16 mouse cellular contexts compared by ENCODE assay signal in genomic region chr2:109554644-109555043, GRCm38 (mm10).
DNase-seq lines count a peak whose midpoint lies in the region; ATAC-seq and TF ChIP-seq lines count a peak whose summit lies in the region.
"Had no signal": no experiment of that assay in that cellular context is flagged by ENCODE, and none has a peak within 500 bp of the region (broad histone marks: within the 10 kb centered on the region; RNA-seq: fewer than 3 reads in every experiment).

No protein-coding gene starts in this region.

- H3K4me1 ChIP-seq in intestine, embryonic 15.5 days (replicated peaks): no peaks in the 10 kb centered on the region
- H3K4me1 ChIP-seq in intestine, embryonic 16.5 days (ENCODE audit: control insufficient read depth, insufficient read depth, low read length): no peaks in the 10 kb centered on the region
- H3K4me1 ChIP-seq in lung, adult 2 months (ENCODE audit: control insufficient read depth, insufficient read depth, low read length): no peaks in the 10 kb centered on the region
- no peaks in the 10 kb centered on the region for H3K4me1 ChIP-seq in heart, postnatal 0 days (ENCODE audit: control insufficient read depth, insufficient read depth)
- H3K4me1 ChIP-seq in limb, embryonic 15.5 days: no peaks in the 10 kb centered on the region
- H3K4me1 ChIP-seq: embryonic facial prominence, embryonic 15.5 days; kidney, embryonic 15.5 days; liver, embryonic 15.5 days; megakaryocyte, embryonic 14.5 days had no signal

- no peak for TF ChIP-seq CTCF in lung, adult 2 months (IDR thresholded peaks at IDR 0.05; ENCODE audit: insufficient read depth, low read length)
- TF ChIP-seq CTCF in heart, postnatal 0 days (IDR thresholded peaks at IDR 0.05; ENCODE audit: low read depth): no peak

- no peaks in the 10 kb centered on the region for H3K27me3 ChIP-seq in intestine, embryonic 15.5 days (replicated peaks)
- no peaks in the 10 kb centered on the region for H3K27me3 ChIP-seq in intestine, embryonic 16.5 days (replicated peaks; ENCODE audit: control insufficient read depth, insufficient read depth, low read length)
- no peaks in the 10 kb centered on the region for H3K27me3 ChIP-seq in heart, postnatal 0 days (ENCODE audit: control insufficient read depth, insufficient read depth, low read length)
- no peaks in the 10 kb centered on the region for H3K27me3 ChIP-seq in limb, embryonic 15.5 days
- H3K27me3 ChIP-seq: embryonic facial prominence, embryonic 15.5 days; kidney, embryonic 15.5 days; liver, embryonic 15.5 days; megakaryocyte, embryonic 14.5 days had no signal

- TF ChIP-seq EP300 in heart, postnatal 0 days (IDR thresholded peaks at IDR 0.05; ENCODE audit: low read depth): no peak

- H3K9me3 ChIP-seq in intestine, embryonic 15.5 days: no peaks in the 10 kb centered on the region
- H3K9me3 ChIP-seq in intestine, embryonic 16.5 days (ENCODE audit: control insufficient read depth, low read length): no peaks in the 10 kb centered on the region
- no peaks in the 10 kb centered on the region for H3K9me3 ChIP-seq in heart, postnatal 0 days (replicated peaks; ENCODE audit: control insufficient read depth, low read length)
- no peaks in the 10 kb centered on the region for H3K9me3 ChIP-seq in limb, embryonic 15.5 days
- H3K9me3 ChIP-seq: embryonic facial prominence, embryonic 15.5 days; kidney, embryonic 15.5 days; liver, embryonic 15.5 days had no signal

- ATAC-seq in intestine, embryonic 15.5 days: peak; percentile 53; the same call in 1 of the 2 replicates
- no peak for ATAC-seq in intestine, embryonic 16.5 days
- ATAC-seq in heart, postnatal 0 days (ENCODE audit: insufficient read depth, low read depth): no peak; the same call in 1 of the 2 replicates
- ATAC-seq in limb, embryonic 15.5 days (ENCODE audit: insufficient number of reproducible peaks, low FRiP score, low TSS enrichment, low read depth): peak; percentile 30
- no peak for ATAC-seq in CD4-positive, CD25-positive, alpha-beta regulatory T cell, adult 4 months
- ATAC-seq: hindbrain, postnatal 0 days had no signal

- no peak for TF ChIP-seq POLR2A in lung, adult 2 months (IDR thresholded peaks at IDR 0.05; ENCODE audit: borderline replicate concordance, extremely low read depth, low read depth, low read length)

- H3K36me3 ChIP-seq in intestine, embryonic 15.5 days: no peaks in the 10 kb centered on the region
- H3K36me3 ChIP-seq in intestine, embryonic 16.5 days (ENCODE audit: control insufficient read depth, insufficient read depth, low read length): no peaks in the 10 kb centered on the region
- no peaks in the 10 kb centered on the region for H3K36me3 ChIP-seq in heart, postnatal 0 days (replicated peaks; ENCODE audit: control insufficient read depth, insufficient read depth, low read length)
- no peaks in the 10 kb centered on the region for H3K36me3 ChIP-seq in limb, embryonic 15.5 days
- H3K36me3 ChIP-seq: embryonic facial prominence, embryonic 15.5 days; kidney, embryonic 15.5 days; liver, embryonic 15.5 days had no signal

- no peak overlapping the region for H3K9ac ChIP-seq in intestine, embryonic 15.5 days
- no peak overlapping the region for H3K9ac ChIP-seq in intestine, embryonic 16.5 days (ENCODE audit: low read depth, low read length)
- H3K9ac ChIP-seq in heart, postnatal 0 days (replicated peaks; ENCODE audit: low read depth, low read length): no peak overlapping the region
- H3K9ac ChIP-seq in limb, embryonic 15.5 days: no peak overlapping the region
- H3K9ac ChIP-seq: embryonic facial prominence, embryonic 15.5 days; kidney, embryonic 15.5 days; liver, embryonic 15.5 days had no signal

- peak; percentile 15 for DNase-seq in lung, postnatal 10 days
- no peak for DNase-seq in lung, adult 2 months
- peak; percentile 15 for DNase-seq in heart, postnatal 0 days (ENCODE audit: low spot score)
- DNase-seq: adrenal gland, adult 8-10 months; cerebellum, adult 11-12 months; right cerebral cortex, postnatal 4 days; thymus, postnatal 14 days had no signal

- no peak overlapping the region for H3K4me3 ChIP-seq in intestine, embryonic 15.5 days (replicated peaks)
- H3K4me3 ChIP-seq in intestine, embryonic 16.5 days (ENCODE audit: low read length): no peak overlapping the region
- no peak overlapping the region for H3K4me3 ChIP-seq in lung, adult 2 months (replicated peaks; ENCODE audit: extremely low read depth, low read depth, low read length)
- H3K4me3 ChIP-seq in heart, postnatal 0 days (ENCODE audit: low read depth, low read length): no peak overlapping the region
- H3K4me3 ChIP-seq in limb, embryonic 15.5 days: no peak overlapping the region
- H3K4me3 ChIP-seq: embryonic facial prominence, embryonic 15.5 days; kidney, embryonic 15.5 days; liver, embryonic 15.5 days; megakaryocyte, embryonic 14.5 days had no signal

- no peak overlapping the region for H3K27ac ChIP-seq in intestine, embryonic 15.5 days
- H3K27ac ChIP-seq in intestine, embryonic 16.5 days (ENCODE audit: low read length): no peak overlapping the region
- no peak overlapping the region for H3K27ac ChIP-seq in heart, postnatal 0 days (ENCODE audit: low read depth)
- H3K27ac ChIP-seq in limb, embryonic 15.5 days: no peak overlapping the region
- H3K27ac ChIP-seq: embryonic facial prominence, embryonic 15.5 days; hindbrain, postnatal 0 days; kidney, embryonic 15.5 days; liver, embryonic 15.5 days had no signal

- no peak overlapping the region for H3K4me2 ChIP-seq in intestine, embryonic 15.5 days (replicated peaks)
- H3K4me2 ChIP-seq in intestine, embryonic 16.5 days (ENCODE audit: low read depth, low read length): no peak overlapping the region
- no peak overlapping the region for H3K4me2 ChIP-seq in heart, postnatal 0 days (ENCODE audit: low read depth, low read length)
- no peak overlapping the region for H3K4me2 ChIP-seq in limb, embryonic 15.5 days
- H3K4me2 ChIP-seq: embryonic facial prominence, embryonic 15.5 days; kidney, embryonic 15.5 days; liver, embryonic 15.5 days had no signal

- 64% methylated on average over 6 of the region's 6 CpGs for WGBS in intestine, embryonic 15.5 days
- 60% methylated on average over 6 of the region's 6 CpGs for WGBS in intestine, embryonic 16.5 days
- 57% methylated on average over 6 of the region's 6 CpGs for WGBS in lung, adult 2 months
- 53% methylated on average over 6 of the region's 6 CpGs for WGBS in heart, postnatal 0 days
- WGBS in limb, embryonic 15.5 days: 59% methylated on average over 6 of the region's 6 CpGs

Comparison
In these comparisons a context has a peak if more than half of its experiments do, and no peak if none do; other contexts are left out.
1. ATAC-seq: peak in intestine, embryonic 15.5 days (single experiment) and limb, embryonic 15.5 days (single experiment); none in intestine, embryonic 16.5 days (single experiment), heart, postnatal 0 days (single experiment) and CD4-positive, CD25-positive, alpha-beta regulatory T cell, adult 4 months (single experiment).